Mouse (Mus musculus) megakaryocyte, embryonic 14.5 days (primary cell): ENCODE results near the gene Cyp2d12.
"Not testable (repeated sequence)": the region's sequence is repeated elsewhere in the genome, so short reads cannot be mapped to it uniquely, and the experiment has no call there.

Experiments used
- FLI1 ChIP-seq: IDR thresholded peaks from 2 replicates; pipeline ENCODE4 v1.6.1; 2012; ENCODE audit warnings: low read length, inconsistent platforms, mixed read lengths
- GATA1 ChIP-seq: IDR thresholded peaks from 3 replicates; pipeline ENCODE4 v1.6.1; 2012; ENCODE audit warnings: mixed read lengths, low read length, inconsistent platforms, borderline replicate concordance

GRCm38 (mm10) chr15:82547753-82548152 lies 7.1 kb upstream of the Cyp2d12 start:
- TF ChIP-seq GATA1, FLI1: not testable (repeated sequence)
